Mouse (Mus musculus) erythroid progenitor cell, adult 5-6 weeks (primary cell): Measurements from ENCODE around the gene 2410131K14Rik. TPM values are rescaled to one million over a fixed set of nuclear protein-coding genes. Genes with fewer than 3 reads are reported as not detected.

Source experiments
- ATAC-seq: replicated peaks from 2 replicates; pipeline ENCODE4 v1.8.0; 2016; ENCODE audit warnings: moderate number of reproducible peaks, mild to moderate bottlenecking, moderate TSS enrichment, inconsistent platforms; ENCODE audit not compliant: poor library complexity, low FRiP score, severe bottlenecking
- total RNA-seq, 2 experiments: library from RNA; stranded (forward) in 1 of 2; stranded (reverse) in 1 of 2; fragments of 150-400 nt in 1 of 2; fragments of 186-747, 209-891 nt in 1 of 2; gene quantifications; 2 replicates each; pipeline versions ENCODE4 v1.2.3 to v1.2.4; 2015 to 2017; ENCODE audit warnings: low replicate concordance in 2 of 2

Gene 2410131K14Rik
- total RNA-seq, 2 experiments from 2014 or later: 1.7 TPM

DNA sequence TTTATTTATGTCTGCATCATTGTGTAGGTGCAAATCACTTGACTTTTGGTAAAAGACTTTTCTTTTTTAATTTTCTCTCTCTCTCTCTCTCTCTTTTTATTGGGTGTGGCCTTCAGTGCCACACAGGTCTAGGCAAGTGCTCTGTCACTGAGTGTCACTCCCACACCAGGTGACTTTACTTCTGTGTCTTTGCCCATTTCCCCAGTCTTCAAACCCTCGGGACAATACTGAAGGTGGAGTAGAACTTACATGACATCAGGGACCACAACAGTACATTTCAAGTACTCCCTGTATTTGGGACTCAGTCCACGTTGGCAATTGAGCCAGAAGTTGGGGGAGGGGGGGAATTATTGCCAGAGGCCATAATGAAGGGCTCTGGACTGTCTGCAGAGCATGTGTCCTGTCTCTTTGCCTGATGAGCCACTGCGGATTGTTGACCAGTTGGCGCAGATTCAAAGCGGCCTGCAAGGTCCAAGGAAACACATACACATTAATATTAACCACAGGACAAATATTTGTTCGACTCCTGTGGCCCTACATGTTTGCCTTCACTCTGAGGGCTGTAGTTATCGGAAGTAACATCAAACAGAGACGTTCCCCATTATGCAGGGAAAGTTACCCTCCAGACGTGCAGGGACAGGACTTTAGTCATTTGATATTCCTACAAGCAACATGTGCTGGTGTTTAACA is 57.6 kb downstream of the 2410131K14Rik start:
- ATAC-seq: no peak

DNA sequence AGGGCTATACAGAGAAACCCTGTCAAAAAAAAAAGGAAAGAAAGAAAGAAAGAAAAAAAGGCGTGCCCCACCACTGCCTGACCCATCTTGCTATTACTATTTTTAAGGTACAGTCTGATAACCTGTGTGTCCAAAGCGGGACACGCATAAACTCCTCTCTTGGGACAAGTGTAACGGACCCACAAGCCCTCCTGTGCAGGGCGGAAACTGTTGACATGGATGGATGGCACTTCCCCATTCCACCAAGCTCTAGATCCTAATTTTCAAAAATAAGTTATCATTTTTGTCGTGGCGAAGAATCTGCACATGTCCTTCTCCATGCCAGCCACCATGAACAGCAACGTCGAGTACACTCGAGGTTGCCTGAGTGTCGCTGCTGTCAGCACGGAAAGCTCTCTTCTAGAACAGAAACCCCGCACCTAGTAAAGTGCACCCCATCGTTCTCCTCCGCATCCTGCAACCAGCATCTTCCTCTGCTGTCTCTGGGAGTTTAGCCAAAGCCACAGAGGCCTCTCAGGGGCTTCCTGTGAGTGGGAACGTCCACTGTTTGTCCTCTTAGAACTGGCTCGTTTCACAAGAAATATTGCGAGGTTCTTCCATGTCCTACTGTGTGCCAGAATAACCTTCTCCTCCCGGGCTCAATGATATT is 60.1 kb downstream of the 2410131K14Rik start:
- ATAC-seq: no peak

DNA sequence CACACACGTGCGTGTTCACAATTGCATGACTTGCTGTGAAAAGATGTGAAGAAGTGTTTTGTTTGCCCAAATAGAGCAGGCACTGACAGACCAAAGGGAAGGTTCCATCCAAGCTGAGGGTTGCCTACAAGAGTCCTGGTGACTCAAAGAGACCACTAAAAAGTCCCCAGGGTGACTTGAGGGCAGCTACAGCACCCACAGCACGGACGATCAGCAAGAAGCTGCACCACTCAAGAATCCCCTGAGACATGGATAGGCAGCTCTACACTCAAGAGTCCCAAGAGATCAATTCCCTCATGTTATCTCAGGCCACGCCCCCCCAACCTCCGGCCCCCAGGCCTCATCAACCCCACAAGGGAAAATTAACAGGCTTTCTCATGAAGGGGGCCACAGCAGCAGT is 65.4 kb downstream of the 2410131K14Rik start:
- no peak for ATAC-seq

DNA sequence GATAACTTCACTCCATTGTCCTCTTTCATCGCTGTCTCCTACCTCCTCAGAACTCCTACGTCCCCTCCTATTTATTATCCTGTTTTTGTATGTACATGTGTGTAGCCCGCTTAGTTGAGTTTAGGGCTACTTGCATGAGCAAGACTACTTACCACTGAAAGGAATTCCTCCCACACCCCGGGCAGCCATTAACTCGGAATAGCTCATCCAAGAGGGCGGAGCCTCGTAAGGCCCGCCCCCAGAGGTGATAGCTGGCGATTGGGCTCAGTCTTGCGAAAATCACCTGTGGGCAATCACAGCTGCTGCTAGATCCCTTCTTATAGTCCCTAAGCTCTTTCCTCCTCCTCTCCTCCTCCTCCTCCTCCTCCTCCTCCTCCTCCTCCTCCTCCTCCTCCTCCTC is 66.2 kb downstream of the 2410131K14Rik start:
- no peak for ATAC-seq

DNA sequence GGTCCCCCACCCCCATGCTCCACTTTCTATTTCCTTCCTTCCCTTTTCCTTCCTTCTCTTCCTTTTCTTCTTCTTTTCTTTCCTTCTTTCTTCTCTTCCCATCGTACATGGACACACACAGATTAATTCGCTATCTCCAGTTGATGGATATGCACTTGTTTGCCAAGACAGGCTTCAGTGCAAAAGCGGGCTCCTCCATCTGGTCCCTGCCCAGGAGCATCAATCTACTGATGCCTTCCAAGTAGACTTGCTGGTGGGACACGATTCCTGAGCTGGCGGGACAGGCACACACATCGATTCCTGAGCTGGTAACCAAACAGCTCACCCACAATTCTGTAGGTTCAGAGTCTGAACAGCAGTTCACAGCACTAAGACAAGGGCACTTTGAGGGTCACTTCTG is 68.7 kb downstream of the 2410131K14Rik start:
- ATAC-seq: no peak

Other genes starting within 250 kb of the 2410131K14Rik start
- not detected in 2 replicates for gene Tesc, start 217.5 kb upstream of the 2410131K14Rik start, total RNA-seq (2015; ENCODE audit: low replicate concordance)
- 0.64 TPM in 1 of 2 replicates, not detected in the other for gene Tesc, start 217.5 kb upstream of the 2410131K14Rik start, total RNA-seq (2017; ENCODE audit: low replicate concordance)
- 0.84 and 4.0 TPM in 2 replicates for gene Fbxw8, start 89.8 kb upstream of the 2410131K14Rik start, total RNA-seq (2015; ENCODE audit: low replicate concordance)
- 0.30 and 3.2 TPM in 2 replicates for gene Fbxw8, start 89.8 kb upstream of the 2410131K14Rik start, total RNA-seq (2017; ENCODE audit: low replicate concordance)
- gene Hrk, start 80.6 kb upstream of the 2410131K14Rik start, total RNA-seq (2015; ENCODE audit: low replicate concordance): not detected in 2 replicates
- not detected in 2 replicates for gene Hrk, start 80.6 kb upstream of the 2410131K14Rik start, total RNA-seq (2017; ENCODE audit: low replicate concordance)
- not detected in 2 replicates for gene Rnft2, start 111 bp upstream of the 2410131K14Rik start, total RNA-seq (2015; ENCODE audit: low replicate concordance)
- gene Rnft2, start 111 bp upstream of the 2410131K14Rik start, total RNA-seq (2017; ENCODE audit: low replicate concordance): not detected in 2 replicates